ENCODE assay signal across 14 mouse cellular contexts in genomic region chr10:45473143-45473484, GRCm38 (mm10). TPM values are rescaled to one million over a fixed set of nuclear protein-coding genes. Genes with fewer than 3 reads are reported as not detected.
A peak's percentile ranks its signal among the peaks of the same experiment; 100 is the strongest.
DNase-seq lines count a peak whose midpoint lies in the region; ATAC-seq lines count a peak whose summit lies in the region.
"Had no signal": no experiment of that assay in that cellular context is flagged by ENCODE, and none has a peak within 500 bp of the region (broad histone marks: within the 10 kb centered on the region; RNA-seq: fewer than 3 reads in every experiment).

No protein-coding gene starts in this region.

- peak overlapping the region; percentile 5 to 45; a peak in 3 of 4 replicates for H3K4me3 ChIP-seq in heart, embryonic 14.5 days (ENCODE audit: control insufficient read depth in 1 of 2, insufficient read depth in 1 of 2, low read depth in 1 of 2, low read length in 2 of 2)
- H3K4me3 ChIP-seq in embryonic facial prominence, embryonic 12.5 days, result no peak overlapping the region
- peak overlapping the region; percentile 58 for H3K4me3 ChIP-seq in liver, embryonic 15.5 days (replicated peaks)
- H3K4me3 ChIP-seq: myocyte had no signal

- H3K27ac ChIP-seq in heart, embryonic 14.5 days (replicated peaks in 1 of 2; ENCODE audit: control insufficient read depth in 1 of 2, insufficient read depth in 1 of 2, low read depth in 2 of 2, low read length in 2 of 2), result 0 out of 4 replicates have a peak overlapping the region, but pooled peaks have one; percentile 7 to 33
- H3K27ac ChIP-seq in embryonic facial prominence, embryonic 12.5 days, result no peak overlapping the region
- 0 out of 2 replicates have a peak overlapping the region, but pooled peaks have one; percentile 19 for H3K27ac ChIP-seq in liver, embryonic 15.5 days (replicated peaks)
- H3K27ac ChIP-seq: kidney, postnatal 0 days had no signal

- WGBS in heart, embryonic 14.5 days, result 11% methylated on average over 5 of the region's 5 CpGs
- 2% methylated on average over 5 of the region's 5 CpGs for WGBS in embryonic facial prominence, embryonic 12.5 days
- 7% methylated on average over 5 of the region's 5 CpGs for WGBS in liver, embryonic 15.5 days (ENCODE audit: insufficient replicate concordance)

- no peak for ATAC-seq in heart, embryonic 14.5 days (ENCODE audit: insufficient number of reproducible peaks, insufficient read depth, low FRiP score, low read depth)
- no peak for ATAC-seq in embryonic facial prominence, embryonic 12.5 days (ENCODE audit: insufficient number of reproducible peaks, insufficient read depth, low FRiP score, low TSS enrichment)
- no peak for ATAC-seq in liver, embryonic 15.5 days (ENCODE audit: insufficient read depth)

- peak overlapping the region; percentile 71 for H3K4me2 ChIP-seq in heart, embryonic 14.5 days (ENCODE audit: low read length)
- peak overlapping the region; percentile 61 for H3K4me2 ChIP-seq in embryonic facial prominence, embryonic 12.5 days (replicated peaks)
- peak overlapping the region; percentile 73 for H3K4me2 ChIP-seq in liver, embryonic 15.5 days

- no peak for DNase-seq in heart, adult 8-10 months (ENCODE audit: low spot score)
- DNase-seq in ES-CJ7 (ENCODE audit: low read depth, low spot score), result peak; percentile 56
- DNase-seq in frontal cortex, adult 2 months (ENCODE audit: extremely low spot score in 1 of 2, low spot score in 1 of 2), result no peak
- no peak for DNase-seq in urinary bladder, postnatal 14 days (ENCODE audit: low spot score)
- DNase-seq in spleen, postnatal 36 days (ENCODE audit: low spot score in 2 of 2), result no peak
- DNase-seq: gastrocnemius, postnatal 14 days; thymus, postnatal 25 days had no signal

- no peaks in the 10 kb centered on the region for H3K36me3 ChIP-seq in heart, embryonic 14.5 days (ENCODE audit: control insufficient read depth, insufficient read depth, low read length)
- H3K36me3 ChIP-seq in embryonic facial prominence, embryonic 12.5 days, result no peaks in the 10 kb centered on the region
- no peaks in the 10 kb centered on the region for H3K36me3 ChIP-seq in liver, embryonic 15.5 days (replicated peaks)

- H3K27me3 ChIP-seq in heart, embryonic 14.5 days (ENCODE audit: control insufficient read depth, insufficient read depth, low read length), result no peaks in the 10 kb centered on the region
- H3K27me3 ChIP-seq in embryonic facial prominence, embryonic 12.5 days, result no peaks in the 10 kb centered on the region
- H3K27me3 ChIP-seq in liver, embryonic 15.5 days, result no peaks in the 10 kb centered on the region; the same call in 1 of the 2 replicates

- H3K9ac ChIP-seq in heart, embryonic 14.5 days (ENCODE audit: low read length), result peak overlapping the region; percentile 34; the same call in 1 of the 2 replicates
- H3K9ac ChIP-seq in embryonic facial prominence, embryonic 12.5 days, result no peak overlapping the region
- 0 out of 2 replicates have a peak overlapping the region, but pooled peaks have one; percentile 45 for H3K9ac ChIP-seq in liver, embryonic 15.5 days

- peaks cover 0 to 12% of the 10 kb centered on the region in 2 experiments; a peak in 2 of 4 replicates for H3K4me1 ChIP-seq in heart, embryonic 14.5 days (ENCODE audit: control insufficient read depth in 2 of 2, insufficient read depth in 2 of 2, low read length in 2 of 2)
- peaks cover 3% of the 10 kb centered on the region; the same call in 1 of the 2 replicates for H3K4me1 ChIP-seq in embryonic facial prominence, embryonic 12.5 days
- H3K4me1 ChIP-seq in liver, embryonic 15.5 days (replicated peaks), result peaks cover 35% of the 10 kb centered on the region

- no peaks in the 10 kb centered on the region for H3K9me3 ChIP-seq in heart, embryonic 14.5 days (ENCODE audit: control insufficient read depth, low read length)
- no peaks in the 10 kb centered on the region for H3K9me3 ChIP-seq in embryonic facial prominence, embryonic 12.5 days
- H3K9me3 ChIP-seq in liver, embryonic 15.5 days (replicated peaks), result no peaks in the 10 kb centered on the region

RNA-seq across cellular contexts. Expression of gene Lin28b, which starts 13.1 kb away (rescaled TPM):
- 3.0 and 3.2 TPM in 2 replicates for polyA plus RNA-seq in heart, embryonic 14.5 days (2014; fragmentation: Nextera tagmentation; extraction: Ambion mirVana)
- under 1 TPM; 0.17 to 0.31 (median 0.26) TPM for total RNA-seq in heart, adult 8-10 months (2022)
- polyA plus RNA-seq in embryonic facial prominence, embryonic 12.5 days (2016; fragmentation: Nextera tagmentation; extraction: Ambion mirVana), result 6.3 and 7.2 TPM in 2 replicates
- polyA plus RNA-seq in liver, embryonic 15.5 days (2015; fragmentation: Nextera tagmentation; extraction: Ambion mirVana), result 5.3 and 6.0 TPM in 2 replicates
- 4.5 and 5.2 TPM in 2 replicates for polyA plus RNA-seq in frontal cortex, adult 2 months (2012; rRNA removed)
- total RNA-seq: gastrocnemius, postnatal 14 days; liver, adult 2 months had no signal
- polyA plus RNA-seq: liver, adult 2 months; small intestine, adult 2 months had no signal
